Mouse (Mus musculus) frontal cortex, adult 2 months (tissue): ENCODE data around the gene Fbrsl1. TPM values are rescaled to one million over a fixed set of nuclear protein-coding genes. Genes with fewer than 3 reads are reported as not detected.
A peak's percentile ranks its signal among the peaks of the same experiment; 100 is the strongest.

ENCODE experiments used
- DNase-seq, 2 experiments: peaks; one replicate each; pipeline ENCODE4 v3.0.0; 2022; ENCODE audit warnings: low spot score in 1 of 2; ENCODE audit errors: extremely low spot score in 1 of 2
- polyA plus RNA-seq: library from polyadenylated mRNA; depleted of rRNA; stranded (reverse); fragments of >200 nt; gene quantifications from 2 replicates; pipeline ENCODE4 v1.2.3, GENCODE M21; 2012; rRNA removed

Gene Fbrsl1
- polyA plus RNA-seq, 1 experiment: 54.9 TPM

- no peak for DNase-seq
These were observed 84.3 kb downstream of the Fbrsl1 start for GRCm38 (mm10) chr5:110363822-110364545.

- peak in 1 of 2 experiments; percentile 81 for DNase-seq
These were observed 85.0 kb downstream of the Fbrsl1 start for GRCm38 (mm10) chr5:110363179-110363821.

GRCm38 (mm10) chr5:110362813-110363178 lies 85.5 kb downstream of the Fbrsl1 start:
- DNase-seq: no peak

GRCm38 (mm10) chr5:110361465-110361864 lies 86.8 kb downstream of the Fbrsl1 start:
- no peak for DNase-seq

- peak; percentile 37 to 94 for DNase-seq
These were observed 90.6 kb downstream of the Fbrsl1 start for GRCm38 (mm10) chr5:110357531-110358179.

- DNase-seq: peak in 1 of 2 experiments; percentile 50
These were observed 93.6 kb downstream of the Fbrsl1 start for GRCm38 (mm10) chr5:110354716-110355115.

- no peak for DNase-seq
These were observed 101.3 kb downstream of the Fbrsl1 start for GRCm38 (mm10) chr5:110347006-110347405.

GRCm38 (mm10) chr5:110345553-110345952 lies 102.8 kb downstream of the Fbrsl1 start:
- DNase-seq: no peak

GRCm38 (mm10) chr5:110344524-110344923 lies 103.8 kb downstream of the Fbrsl1 start, which contains the start of gene Lrcol1:
Gene Lrcol1, plus strand, starts transcription at chr5:110344730.
- no peak for DNase-seq

- DNase-seq: peak in 1 of 2 experiments; percentile 20
These were observed 105.5 kb downstream of the Fbrsl1 start, which contains the start of gene P2rx2 for GRCm38 (mm10) chr5:110342648-110343284. Gene P2rx2, minus strand, starts transcription at chr5:110343212.

- no peak for DNase-seq
These were observed 109.5 kb downstream of the Fbrsl1 start for GRCm38 (mm10) chr5:110338792-110339191.

GRCm38 (mm10) chr5:110330508-110330907 lies 117.8 kb downstream of the Fbrsl1 start:
- no peak for DNase-seq

GRCm38 (mm10) chr5:110313127-110313526 lies 135.2 kb downstream of the Fbrsl1 start:
- DNase-seq: no peak

Other genes with a start within 250 kb of the Fbrsl1 start
- gene Ankle2, start 217.5 kb downstream of the Fbrsl1 start, polyA plus RNA-seq: 16.2 and 20.4 TPM in 2 replicates
- gene Pgam5, start 178.6 kb downstream of the Fbrsl1 start, polyA plus RNA-seq: 48.7 and 51.8 TPM in 2 replicates
- 5.6 and 8.3 TPM in 2 replicates for gene Pxmp2, start 162.3 kb downstream of the Fbrsl1 start, polyA plus RNA-seq
- 1.6 and 1.7 TPM in 2 replicates for gene Pole, start 162.2 kb downstream of the Fbrsl1 start, polyA plus RNA-seq
- gene P2rx2, start 105.3 kb downstream of the Fbrsl1 start, polyA plus RNA-seq: 0.14 and 0.23 TPM in 2 replicates
- not detected in 2 replicates for gene Lrcol1, start 103.8 kb downstream of the Fbrsl1 start, polyA plus RNA-seq
- 43.8 and 52.2 TPM in 2 replicates for gene Galnt9, start 95.9 kb upstream of the Fbrsl1 start, polyA plus RNA-seq
- 41.5 and 41.9 TPM in 2 replicates for gene Noc4l, start 204.9 kb upstream of the Fbrsl1 start, polyA plus RNA-seq
- gene Ddx51, start 204.9 kb upstream of the Fbrsl1 start, polyA plus RNA-seq: 17.9 and 23.1 TPM in 2 replicates